Mouse (Mus musculus): Measurements from ENCODE around the gene Uimc1.

GRCm38 (mm10) chr13:55021194-55021779, 78.8 kb downstream of the Uimc1 start, which contains the start of gene Hk3:
- TF ChIP-seq GATA1 (IDR thresholded peaks at IDR 0.05; ENCODE audit: borderline replicate concordance, low read length) (no peak), FLI1 (IDR thresholded peaks at IDR 0.05; ENCODE audit: low read length) (no peak)

All from megakaryocyte, embryonic 14.5 days (primary cell).